Mouse (Mus musculus) limb, embryonic 15.5 days (tissue): Measurements from ENCODE around the gene Glipr2. TPM values are rescaled to one million over a fixed set of nuclear protein-coding genes. Genes with fewer than 3 reads are reported as not detected.

Experiments
- ATAC-seq: fragments of 200-750 bp; cut with Nextera tagmentation; 2 replicates; pipeline ENCODE4 v1.8.0; 2017; ENCODE audit warnings: low read depth, moderate TSS enrichment; ENCODE audit not compliant: insufficient number of reproducible peaks, low FRiP score, low TSS enrichment
- H3K27ac ChIP-seq: fragments of 300-500 bp; sonication (generic); 2 replicates; pipeline ENCODE4 v1.5.1; 2015; ENCODE audit warnings: moderate library complexity, mild to moderate bottlenecking, inconsistent platforms
- H3K27me3 ChIP-seq: fragments of 300-500 bp; sonication (generic); 2 replicates; pipeline ENCODE4 v1.6.1; 2015; ENCODE audit warnings: inconsistent platforms
- H3K36me3 ChIP-seq: fragments of 300-500 bp; sonication (generic); 2 replicates; pipeline ENCODE4 v1.6.1; 2015; ENCODE audit warnings: inconsistent platforms
- H3K4me1 ChIP-seq: fragments of 300-500 bp; sonication (generic); 2 replicates; pipeline ENCODE4 v1.6.1; 2015; ENCODE audit warnings: inconsistent platforms
- H3K4me2 ChIP-seq: fragments of 300-500 bp; sonication (generic); 2 replicates; pipeline ENCODE4 v1.6.1; 2015; ENCODE audit warnings: mild to moderate bottlenecking, inconsistent platforms
- H3K4me3 ChIP-seq: fragments of 300-500 bp; sonication (generic); 2 replicates; pipeline ENCODE4 v1.5.1; 2015; ENCODE audit warnings: mild to moderate bottlenecking, inconsistent platforms
- H3K9ac ChIP-seq: fragments of 300-500 bp; sonication (generic); 2 replicates; pipeline ENCODE4 v1.6.1; 2015; ENCODE audit warnings: inconsistent platforms
- H3K9me3 ChIP-seq: fragments of 300-500 bp; sonication (generic); 2 replicates; pipeline ENCODE4 v1.6.1; 2016; ENCODE audit warnings: inconsistent platforms
- WGBS: fragments of 180-500 bp; shearing (Covaris S2); methylation state at CpG from one replicate; pipeline ENCODE4 v1.1.7; 2015; 5-methylcytosine and 5-hydroxymethylcytosine counted together
- polyA plus RNA-seq: library from polyadenylated mRNA; unstranded; fragments of >200 nt; fragmentation: Nextera tagmentation; extraction: Ambion mirVana; gene quantifications from 2 replicates; pipeline ENCODE4 v1.2.1, GENCODE M21; 2015

The Glipr2 gene
- polyA plus RNA-seq, 1 experiment from 2014 or later = 85.6 TPM

- Histone ChIP-seq H3K9me3 (no peaks in the 10 kb centered on the region), H3K9ac (peak overlapping the region; percentile 50), H3K4me1 (peaks cover 31% of the 10 kb centered on the region), H3K4me3 (peak overlapping the region; percentile 62), H3K4me2 (peak overlapping the region; percentile 93), H3K27me3 (no peaks in the 10 kb centered on the region), H3K27ac (peak overlapping the region; percentile 85), H3K36me3 (no peaks in the 10 kb centered on the region)
- under 1% methylated on average over 26 of the region's 26 CpGs for WGBS
- ATAC-seq = peak; percentile 42
Measured at GRCm38 (mm10) chr4:43957846-43958461, 753 bp downstream of the Glipr2 start.

- no peak overlapping the region for H3K4me3 ChIP-seq
- 67% methylated on average over 9 of the region's 9 CpGs for WGBS
- H3K27me3 ChIP-seq = no peaks in the 10 kb centered on the region
- H3K4me1 ChIP-seq = peaks cover 34% of the 10 kb centered on the region
- H3K4me2 ChIP-seq = peak overlapping the region; percentile 20; the same call in 1 of the 2 replicates
- no peaks in the 10 kb centered on the region for H3K36me3 ChIP-seq
- H3K9ac ChIP-seq = no peak overlapping the region
- no peak overlapping the region for H3K27ac ChIP-seq
- ATAC-seq = no peak
- no peaks in the 10 kb centered on the region for H3K9me3 ChIP-seq
Measured at GRCm38 (mm10) chr4:43959523-43960179, 2.5 kb downstream of the Glipr2 start.

DNA sequence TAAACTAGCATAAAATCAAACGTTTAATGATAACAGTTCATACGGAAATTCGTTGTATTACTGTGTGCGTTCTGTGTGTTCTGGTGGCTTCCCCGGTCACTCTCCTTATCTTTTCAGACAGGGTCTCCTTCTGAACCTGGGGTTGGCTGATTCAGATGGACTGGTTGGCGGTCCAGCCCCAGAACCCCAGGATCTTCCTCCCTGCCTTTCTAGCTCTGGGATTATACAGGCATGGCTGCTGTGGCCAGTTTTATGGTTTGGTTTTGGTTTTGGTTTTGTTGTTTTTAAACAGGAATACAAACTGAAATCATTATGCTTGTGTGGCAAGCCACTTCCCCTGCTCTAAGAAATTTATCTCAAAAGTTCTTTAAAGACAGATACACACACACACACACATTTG, 3.0 kb downstream of the Glipr2 start:
- Histone ChIP-seq H3K36me3 (no peaks in the 10 kb centered on the region), H3K4me3 (no peak overlapping the region), H3K4me1 (peaks cover 37% of the 10 kb centered on the region), H3K9ac (no peak overlapping the region), H3K4me2 (no peak overlapping the region), H3K27ac (no peak overlapping the region), H3K27me3 (no peaks in the 10 kb centered on the region), H3K9me3 (no peaks in the 10 kb centered on the region)
- WGBS = 91% methylated on average over 6 of the region's 6 CpGs
- ATAC-seq = no peak

DNA sequence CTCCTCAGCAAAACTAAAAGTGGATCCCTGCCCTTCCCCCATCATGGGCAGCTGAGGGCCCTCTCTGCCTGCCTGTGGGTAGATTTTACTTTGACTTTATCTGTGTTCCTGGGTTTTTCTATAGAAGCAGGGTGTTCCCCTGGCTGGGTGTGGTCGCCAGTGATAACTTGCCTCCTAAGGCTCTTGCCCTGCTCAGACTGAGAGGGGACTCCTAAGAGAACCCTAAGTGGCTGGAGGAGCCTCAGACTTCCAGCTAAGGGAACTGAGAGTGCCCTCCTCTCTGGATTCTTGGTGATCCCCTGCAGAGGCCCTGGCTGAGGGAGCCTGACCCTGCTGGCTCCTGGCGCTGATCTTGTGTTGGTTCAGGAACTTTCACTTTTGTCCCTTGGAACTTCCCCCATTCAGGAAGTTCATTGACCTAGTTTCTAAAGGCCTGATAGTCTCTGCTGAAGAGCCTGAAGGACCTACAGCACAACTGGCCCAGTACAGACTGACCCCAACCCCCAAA, 7.2 kb downstream of the Glipr2 start:
- H3K9me3 ChIP-seq = no peaks in the 10 kb centered on the region
- H3K4me3 ChIP-seq = no peak overlapping the region
- H3K27me3 ChIP-seq = no peaks in the 10 kb centered on the region
- H3K4me2 ChIP-seq = no peak overlapping the region
- 80% methylated on average over 2 of the region's 2 CpGs for WGBS
- H3K27ac ChIP-seq = no peak overlapping the region
- H3K9ac ChIP-seq = no peak overlapping the region
- no peaks in the 10 kb centered on the region for H3K36me3 ChIP-seq
- no peak for ATAC-seq
- peaks cover 36% of the 10 kb centered on the region for H3K4me1 ChIP-seq

GRCm38 (mm10) chr4:43964951-43965684, 7.9 kb downstream of the Glipr2 start:
- no peak overlapping the region for H3K9ac ChIP-seq
- H3K4me3 ChIP-seq = no peak overlapping the region
- 0 out of 2 replicates have a peak, but pooled peaks cover 2% of the 10 kb centered on the region for H3K36me3 ChIP-seq
- ATAC-seq = no peak
- H3K4me1 ChIP-seq = peaks cover 31% of the 10 kb centered on the region
- H3K27me3 ChIP-seq = no peaks in the 10 kb centered on the region
- H3K27ac ChIP-seq = no peak overlapping the region
- 27% methylated on average over 4 of the region's 4 CpGs for WGBS
- no peak overlapping the region for H3K4me2 ChIP-seq
- H3K9me3 ChIP-seq = no peaks in the 10 kb centered on the region

DNA sequence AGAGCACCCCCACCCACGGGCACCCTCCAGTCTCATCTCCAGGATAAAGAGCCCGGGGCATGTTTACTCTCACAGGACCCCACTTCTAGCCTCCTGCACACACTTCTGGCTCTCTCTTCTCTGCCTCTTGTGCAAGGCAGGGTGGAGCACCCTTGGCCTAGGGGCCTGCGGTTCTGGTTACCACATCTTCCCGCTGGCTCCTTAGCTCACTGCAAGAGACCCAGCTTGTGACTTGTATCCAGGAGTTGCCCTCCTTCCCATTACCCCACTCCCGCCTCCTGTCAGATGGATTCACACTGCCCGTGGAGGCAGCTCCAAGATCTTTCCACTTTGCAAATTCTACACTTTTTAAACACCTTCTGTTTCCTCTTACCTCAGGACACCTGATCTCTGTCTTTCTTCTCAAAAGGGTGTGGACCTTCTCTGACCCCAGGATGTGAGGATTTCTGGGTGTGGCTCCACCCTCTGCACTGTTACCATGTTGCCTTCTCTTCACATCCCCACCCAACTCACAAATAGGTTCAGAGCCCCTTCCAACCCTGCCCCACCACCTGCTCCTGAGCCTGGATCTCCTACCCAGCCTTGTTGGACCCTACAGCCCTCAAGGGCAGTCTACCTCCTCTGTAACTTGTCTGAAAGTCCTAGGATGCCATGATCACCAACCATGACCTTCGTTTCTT, 8.8 kb downstream of the Glipr2 start:
- H3K9ac ChIP-seq = no peak overlapping the region

GRCm38 (mm10) chr4:43968650-43969049, 11.4 kb downstream of the Glipr2 start:
- peaks cover 43% of the 10 kb centered on the region for H3K4me1 ChIP-seq
- no peak overlapping the region for H3K4me3 ChIP-seq
- H3K27me3 ChIP-seq = no peaks in the 10 kb centered on the region
- H3K9me3 ChIP-seq = no peaks in the 10 kb centered on the region
- H3K36me3 ChIP-seq = 0 out of 2 replicates have a peak, but pooled peaks cover 10% of the 10 kb centered on the region
- H3K4me2 ChIP-seq = no peak overlapping the region
- H3K27ac ChIP-seq = no peak overlapping the region; the same call in 1 of the 2 replicates
- WGBS = 56% methylated on average over 13 of the region's 13 CpGs
- no peak overlapping the region for H3K9ac ChIP-seq
- ATAC-seq = no peak

More for the DNA sequence above, 8.8 kb downstream of the Glipr2 start:
- peaks cover 30% of the 10 kb centered on the region for H3K4me1 ChIP-seq
- WGBS = 73% methylated on average over 7 of the region's 7 CpGs
- H3K4me3 ChIP-seq = no peak overlapping the region
- H3K4me2 ChIP-seq = no peak overlapping the region
- no peaks in the 10 kb centered on the region for H3K27me3 ChIP-seq
- no peak for ATAC-seq
- H3K27ac ChIP-seq = no peak overlapping the region
- no peaks in the 10 kb centered on the region for H3K9me3 ChIP-seq
- H3K36me3 ChIP-seq = 0 out of 2 replicates have a peak, but pooled peaks cover 6% of the 10 kb centered on the region

DNA sequence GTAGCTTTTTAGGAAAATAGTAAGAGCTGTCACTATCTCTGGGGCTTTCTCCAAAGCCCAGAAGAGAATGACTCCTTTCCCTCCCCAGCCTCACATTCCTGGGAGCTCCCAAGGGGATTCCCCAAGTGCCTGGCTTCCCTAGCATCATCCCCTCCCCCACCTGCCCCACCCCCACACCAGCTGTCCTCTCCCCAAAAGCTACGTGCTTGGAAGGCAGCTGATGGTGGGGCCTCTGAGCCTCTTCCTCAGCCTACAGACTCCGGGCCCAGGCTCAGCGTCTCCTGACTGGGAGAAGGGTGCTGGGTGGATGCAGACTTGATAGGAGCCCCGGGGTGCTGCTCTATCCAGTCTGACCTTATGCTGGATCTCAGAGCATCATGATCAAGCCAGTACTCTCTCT, 12.2 kb downstream of the Glipr2 start:
- WGBS = 18% methylated on average over 4 of the region's 4 CpGs
- no peak overlapping the region for H3K4me3 ChIP-seq
- H3K27ac ChIP-seq = no peak overlapping the region
- no peaks in the 10 kb centered on the region for H3K9me3 ChIP-seq
- peaks cover 42% of the 10 kb centered on the region for H3K4me1 ChIP-seq
- 0 out of 2 replicates have a peak, but pooled peaks cover 10% of the 10 kb centered on the region for H3K36me3 ChIP-seq
- ATAC-seq = no peak
- no peaks in the 10 kb centered on the region for H3K27me3 ChIP-seq
- H3K4me2 ChIP-seq = no peak overlapping the region
- H3K9ac ChIP-seq = no peak overlapping the region

GRCm38 (mm10) chr4:43970393-43971330, 13.5 kb downstream of the Glipr2 start:
- WGBS = 86% methylated on average over 20 of the region's 20 CpGs
- Histone ChIP-seq H3K4me1 (peaks cover 32% of the 10 kb centered on the region), H3K9ac (no peak overlapping the region), H3K4me2 (no peak overlapping the region), H3K36me3 (0 out of 2 replicates have a peak, but pooled peaks cover 10% of the 10 kb centered on the region), H3K27ac (no peak overlapping the region), H3K4me3 (no peak overlapping the region), H3K9me3 (no peaks in the 10 kb centered on the region), H3K27me3 (no peaks in the 10 kb centered on the region)
- ATAC-seq = no peak

DNA sequence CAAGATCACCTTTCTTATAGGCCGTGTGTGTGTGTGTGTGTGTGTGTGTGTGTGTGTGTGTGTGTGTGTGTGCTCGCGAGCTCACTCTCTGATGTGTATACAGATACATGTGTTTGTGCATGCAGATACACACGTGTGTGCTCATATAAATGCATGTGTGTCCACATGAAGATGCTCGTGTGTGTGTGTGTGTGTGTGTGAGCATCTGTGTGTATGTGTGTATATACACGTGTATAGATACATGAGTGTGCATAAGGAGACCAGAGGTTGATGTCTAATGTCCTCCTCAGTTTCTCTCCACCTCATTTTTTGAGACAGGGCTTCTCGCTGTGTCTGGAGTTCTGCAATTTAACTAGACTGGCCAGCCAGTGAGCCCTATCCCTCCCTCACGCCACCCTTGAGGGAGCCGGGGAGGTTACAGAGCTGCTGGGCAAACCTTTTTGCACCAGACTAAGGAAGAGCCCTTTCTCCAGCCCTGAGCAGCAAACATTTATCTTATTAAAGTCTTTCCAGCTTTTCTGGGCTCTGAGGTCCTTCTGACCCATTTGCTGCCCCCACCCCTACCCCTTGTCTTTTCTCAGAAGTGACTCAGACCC, 14.4 kb downstream of the Glipr2 start:
- Histone ChIP-seq H3K9me3 (no peaks in the 10 kb centered on the region), H3K4me2 (peak overlapping the region; percentile 32), H3K36me3 (0 out of 2 replicates have a peak, but pooled peaks cover 10% of the 10 kb centered on the region), H3K4me3 (no peak overlapping the region), H3K27ac (peak overlapping the region; percentile 48), H3K27me3 (no peaks in the 10 kb centered on the region), H3K9ac (no peak overlapping the region), H3K4me1 (peaks cover 32% of the 10 kb centered on the region)
- ATAC-seq = no peak
- WGBS = 58% methylated on average over 9 of the region's 9 CpGs
